Mouse (Mus musculus) liver, embryonic 11.5 days (tissue): ENCODE data around the gene Msrb3. TPM values are rescaled to one million over a fixed set of nuclear protein-coding genes. Genes with fewer than 3 reads are reported as not detected.

ENCODE experiments used
- ATAC-seq: fragments of 200-750 bp; cut with Nextera tagmentation; replicated peaks from 2 replicates; pipeline ENCODE4 v1.8.0; 2017; ENCODE audit warnings: moderate number of reproducible peaks, mild to moderate bottlenecking, moderate TSS enrichment, moderate library complexity; ENCODE audit not compliant: low FRiP score
- DNase-seq: peaks from one replicate; pipeline ENCODE4 v3.0.0-alpha.2; 2017; ENCODE audit warnings: low spot score
- H3K27ac ChIP-seq: fragments of 300-500 bp; sonication (generic); 2 replicates; pipeline ENCODE4 v1.5.1; 2014; ENCODE audit warnings: mild to moderate bottlenecking, low read depth, low read length, control low read depth
- H3K27me3 ChIP-seq: fragments of 300-500 bp; sonication (generic); replicated peaks from 2 replicates; pipeline ENCODE4 v1.6.1; 2014; ENCODE audit warnings: low read length, mixed read lengths; ENCODE audit not compliant: control insufficient read depth, insufficient read depth
- H3K36me3 ChIP-seq: fragments of 300-500 bp; sonication (generic); 2 replicates; pipeline ENCODE4 v1.6.1; 2014; ENCODE audit warnings: mild to moderate bottlenecking, low read length, moderate library complexity, mixed read lengths; ENCODE audit not compliant: control insufficient read depth, insufficient read depth
- H3K4me1 ChIP-seq: fragments of 300-500 bp; sonication (generic); replicated peaks from 2 replicates; pipeline ENCODE4 v1.6.1; 2014; ENCODE audit warnings: low read length, mixed read lengths; ENCODE audit not compliant: control insufficient read depth, insufficient read depth
- H3K4me2 ChIP-seq: fragments of 300-500 bp; sonication (generic); 2 replicates; pipeline ENCODE4 v1.6.1; 2014; ENCODE audit warnings: mild to moderate bottlenecking, control low read depth, moderate library complexity
- H3K4me3 ChIP-seq: fragments of 300-500 bp; sonication (generic); 2 replicates; pipeline ENCODE4 v1.5.1; 2014; ENCODE audit warnings: low read depth, low read length, control low read depth
- H3K9ac ChIP-seq: fragments of 300-500 bp; sonication (generic); 2 replicates; pipeline ENCODE4 v1.6.1; 2014; ENCODE audit warnings: low read depth, low read length, control low read depth
- H3K9me3 ChIP-seq: fragments of 300-500 bp; sonication (generic); 2 replicates; pipeline ENCODE4 v1.6.1; 2016; ENCODE audit warnings: low read length, inconsistent platforms, mixed read lengths; ENCODE audit not compliant: control insufficient read depth
- WGBS: fragments of 180-500 bp; shearing (Covaris S2); extraction: QIAGEN DNeasy Blood & Tissue Kit; methylation state at CpG from one replicate; pipeline ENCODE4 v1.1.7; 2014; 5-methylcytosine and 5-hydroxymethylcytosine counted together
- polyA plus RNA-seq: library from polyadenylated mRNA; unstranded; fragments of >200 nt; fragmentation: Nextera tagmentation; extraction: Ambion mirVana; gene quantifications from 2 replicates; pipeline ENCODE4 v1.2.1, GENCODE M21; 2014

Gene Msrb3
- polyA plus RNA-seq, 1 experiment from 2014 or later: 2.8 TPM

DNA sequence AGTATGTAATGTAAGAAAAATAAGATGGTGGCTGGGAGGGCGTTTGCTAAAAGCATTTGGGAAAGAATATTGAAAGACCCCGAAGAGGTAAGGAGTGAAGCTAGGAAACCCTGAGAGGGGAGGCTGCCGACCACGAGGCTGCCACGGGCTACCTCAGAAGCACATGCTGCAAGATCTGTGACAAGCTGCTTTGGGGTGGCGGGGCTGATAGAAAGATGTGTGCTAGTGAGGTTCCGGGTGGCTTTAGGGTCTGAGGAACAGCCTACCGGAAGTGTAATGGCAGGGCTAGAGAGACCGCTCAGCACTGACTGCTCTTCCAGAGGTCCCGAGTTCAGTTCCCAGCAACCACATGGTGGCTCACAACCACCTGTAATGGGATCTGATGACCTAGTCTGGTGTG lies 5.8 kb upstream of the Msrb3 start:
- Histone ChIP-seq H3K36me3 (no peaks in the 10 kb centered on the region), H3K4me3 (no peak overlapping the region), H3K4me1 (no peaks in the 10 kb centered on the region), H3K27me3 (peaks cover 9% of the 10 kb centered on the region), H3K9ac (no peak overlapping the region), H3K4me2 (no peak overlapping the region), H3K27ac (no peak overlapping the region), H3K9me3 (no peaks in the 10 kb centered on the region)
- 72% methylated on average over 10 of the region's 10 CpGs for WGBS
- DNase-seq (no peak), ATAC-seq (no peak)

- 58% methylated on average over 4 of the region's 4 CpGs for WGBS
These were observed 5.1 kb upstream of the Msrb3 start for GRCm38 (mm10) chr10:120903843-120904468.

DNA sequence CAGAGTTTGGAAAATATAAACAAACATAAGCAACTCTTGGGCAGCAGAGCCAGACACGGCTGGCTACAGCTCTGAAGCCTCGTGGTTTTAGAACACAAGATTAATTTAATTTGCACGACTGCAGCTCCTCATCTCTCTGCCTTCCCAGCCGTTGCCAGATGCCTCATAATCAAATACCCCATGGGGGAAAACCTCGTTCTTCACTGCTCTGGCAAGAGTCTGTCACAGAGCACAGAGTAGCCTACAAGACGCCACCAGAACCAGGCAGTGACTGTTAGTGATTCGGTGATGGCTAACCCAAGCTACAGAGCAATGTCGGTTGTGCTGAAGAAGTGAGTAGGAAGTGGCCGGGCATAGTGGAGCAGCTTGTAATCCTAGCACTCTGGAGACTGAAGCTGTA lies 2.8 kb upstream of the Msrb3 start:
- H3K36me3 ChIP-seq: no peaks in the 10 kb centered on the region
- no peaks in the 10 kb centered on the region for H3K9me3 ChIP-seq
- H3K4me1 ChIP-seq: no peaks in the 10 kb centered on the region
- WGBS: 53% methylated on average over 9 of the region's 9 CpGs
- no peak overlapping the region for H3K4me3 ChIP-seq
- H3K9ac ChIP-seq: no peak overlapping the region
- ATAC-seq: no peak
- H3K27ac ChIP-seq: no peak overlapping the region
- no peak overlapping the region for H3K4me2 ChIP-seq
- peaks cover 28% of the 10 kb centered on the region for H3K27me3 ChIP-seq
- DNase-seq: no peak

More at GRCm38 (mm10) chr10:120903843-120904468, 5.1 kb upstream of the Msrb3 start:
- H3K4me1 ChIP-seq: no peaks in the 10 kb centered on the region
- no peak; the same call in 1 of the 2 replicates for ATAC-seq
- peaks cover 12% of the 10 kb centered on the region for H3K27me3 ChIP-seq
- no peak overlapping the region for H3K4me2 ChIP-seq
- H3K9ac ChIP-seq: no peak overlapping the region
- H3K36me3 ChIP-seq: no peaks in the 10 kb centered on the region
- no peak overlapping the region for H3K27ac ChIP-seq
- H3K9me3 ChIP-seq: no peaks in the 10 kb centered on the region
- no peak overlapping the region for H3K4me3 ChIP-seq
- no peak for DNase-seq

DNA sequence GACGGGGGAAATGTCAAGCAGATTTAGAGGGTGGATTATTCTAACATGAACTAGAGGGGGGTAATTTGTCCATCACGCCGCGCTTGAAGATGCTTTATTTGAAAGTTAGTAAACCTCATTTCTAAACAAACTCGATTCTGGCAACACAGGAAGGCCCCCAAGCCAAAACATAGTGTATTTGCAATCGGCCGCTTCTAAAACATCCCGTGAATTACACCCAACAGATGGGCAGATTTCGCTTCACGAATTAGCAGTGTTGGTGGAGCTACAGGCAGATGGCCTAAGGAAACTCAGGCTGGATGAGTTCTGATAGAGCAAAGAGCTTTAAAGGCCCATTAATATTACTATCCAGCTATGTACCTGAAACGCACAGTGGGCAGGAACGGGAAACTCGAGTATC lies 1.2 kb upstream of the Msrb3 start:
- Histone ChIP-seq H3K4me1 (no peaks in the 10 kb centered on the region; the same call in 1 of the 2 replicates), H3K9ac (no peak overlapping the region), H3K4me3 (no peak overlapping the region), H3K36me3 (no peaks in the 10 kb centered on the region), H3K27ac (no peak overlapping the region), H3K4me2 (0 out of 2 replicates have a peak overlapping the region, but pooled peaks have one; percentile 13), H3K27me3 (peaks cover 28% of the 10 kb centered on the region), H3K9me3 (no peaks in the 10 kb centered on the region)
- DNase-seq (no peak), ATAC-seq (no peak)
- 63% methylated on average over 13 of the region's 13 CpGs for whole genome bisulfite sequencing

- no peaks in the 10 kb centered on the region for H3K9me3 ChIP-seq
- H3K4me2 ChIP-seq: peak overlapping the region; percentile 93
- peak; percentile 55 for DNase-seq
- H3K27me3 ChIP-seq: peaks cover 28% of the 10 kb centered on the region
- no peaks in the 10 kb centered on the region for H3K36me3 ChIP-seq
- WGBS: 1% methylated on average over 47 of the region's 49 CpGs
- H3K4me1 ChIP-seq: no peaks in the 10 kb centered on the region; the same call in 1 of the 2 replicates
- ATAC-seq: peak; percentile 35; the same call in 1 of the 2 replicates
- peak overlapping the region; percentile 59 for H3K9ac ChIP-seq
- peak overlapping the region; percentile 57 for H3K4me3 ChIP-seq
- H3K27ac ChIP-seq: no peak overlapping the region
These were observed 544 bp downstream of the Msrb3 start for GRCm38 (mm10) chr10:120898357-120898756.

DNA sequence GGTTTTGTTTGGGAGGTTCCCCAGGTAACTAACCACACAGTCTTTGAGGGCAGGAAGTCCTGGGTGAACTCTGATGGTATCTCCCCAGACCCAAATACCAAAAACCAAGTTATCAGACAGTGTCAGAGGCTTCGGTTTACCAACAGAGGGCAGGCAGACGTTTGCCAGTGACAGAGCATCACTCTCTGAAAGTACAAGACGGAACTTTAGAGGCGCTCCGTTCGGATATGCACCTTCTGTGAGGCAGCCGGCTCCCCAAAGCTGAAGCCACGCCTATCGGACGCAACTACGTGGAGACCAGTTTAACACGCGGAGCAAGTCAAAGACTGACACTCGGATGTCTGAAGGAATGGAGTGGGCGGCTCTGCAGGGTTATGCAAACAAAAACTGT lies 3.0 kb downstream of the Msrb3 start:
- no peak overlapping the region for H3K27ac ChIP-seq

DNA sequence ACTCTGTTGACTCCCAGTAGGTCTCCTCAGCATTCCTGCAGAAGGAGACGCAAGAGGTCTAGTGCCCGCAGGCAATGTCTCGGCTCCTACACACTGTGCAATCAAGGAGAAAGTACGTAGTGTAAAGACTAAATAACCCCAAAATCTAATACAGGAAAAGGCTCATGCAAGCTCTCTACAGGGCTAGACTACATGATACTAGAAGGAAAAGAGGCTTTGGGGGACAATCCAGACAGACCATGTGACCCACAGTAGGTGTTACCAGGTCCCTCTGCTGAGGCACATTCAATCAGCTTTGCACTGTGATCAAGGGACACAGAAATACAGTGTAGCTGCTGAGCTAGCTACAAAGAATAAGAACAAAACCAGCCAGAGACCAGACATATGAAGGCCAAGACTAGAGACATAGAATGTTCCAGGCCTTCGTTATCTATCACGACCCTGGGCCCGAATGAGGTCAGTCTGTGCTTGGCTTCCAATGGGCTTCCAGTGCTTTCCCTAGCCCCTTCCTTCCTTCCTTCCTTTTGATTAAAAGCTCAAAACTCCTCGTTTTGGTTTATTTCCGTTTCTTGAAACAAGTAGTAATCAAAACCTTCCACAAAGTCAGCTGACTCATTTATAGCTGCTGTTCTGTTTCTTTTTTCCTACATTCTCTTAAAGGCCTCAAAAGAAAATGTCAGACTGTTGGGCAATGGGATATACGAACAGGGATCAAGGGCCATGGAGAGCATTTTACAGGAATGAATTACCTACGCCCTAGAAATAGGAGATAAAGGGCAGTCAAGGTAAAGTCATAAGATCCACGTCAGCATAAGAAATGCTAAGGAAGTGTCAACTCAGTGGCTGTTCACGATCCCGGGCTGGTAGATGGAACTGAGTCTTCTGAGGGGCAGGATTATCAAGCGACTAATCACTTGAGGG lies 3.7 kb downstream of the Msrb3 start:
- WGBS: 57% methylated on average over 15 of the region's 15 CpGs
- Histone ChIP-seq H3K27ac (no peak overlapping the region), H3K36me3 (no peaks in the 10 kb centered on the region), H3K4me1 (no peaks in the 10 kb centered on the region; the same call in 1 of the 2 replicates), H3K4me3 (no peak overlapping the region), H3K9me3 (peaks cover 3% of the 10 kb centered on the region; the same call in 1 of the 2 replicates), H3K9ac (no peak overlapping the region), H3K27me3 (peaks cover 24% of the 10 kb centered on the region), H3K4me2 (peak overlapping the region; percentile 40)
- no peak for DNase-seq
- no peak for ATAC-seq

More for the DNA sequence above, 3.0 kb downstream of the Msrb3 start:
- no peaks in the 10 kb centered on the region for H3K36me3 ChIP-seq
- H3K4me2 ChIP-seq: peak overlapping the region; percentile 40
- H3K9ac ChIP-seq: no peak overlapping the region
- H3K4me1 ChIP-seq: no peaks in the 10 kb centered on the region; the same call in 1 of the 2 replicates
- 17% methylated on average over 15 of the region's 15 CpGs for WGBS
- no peaks in the 10 kb centered on the region for H3K9me3 ChIP-seq
- no peak overlapping the region for H3K4me3 ChIP-seq
- peaks cover 28% of the 10 kb centered on the region for H3K27me3 ChIP-seq
- 0 out of 2 replicates have a peak, but pooled peaks have one; percentile 25 for ATAC-seq
- DNase-seq: no peak

- no peak overlapping the region for H3K4me2 ChIP-seq
- peaks cover 3% of the 10 kb centered on the region; the same call in 1 of the 2 replicates for H3K9me3 ChIP-seq
- 74% methylated on average over 4 of the region's 4 CpGs for WGBS
- H3K27me3 ChIP-seq: peaks cover 16% of the 10 kb centered on the region
- no peak overlapping the region for H3K9ac ChIP-seq
- DNase-seq (no peak), ATAC-seq (no peak)
- H3K27ac ChIP-seq: no peak overlapping the region
- H3K4me3 ChIP-seq: no peak overlapping the region
- H3K36me3 ChIP-seq: no peaks in the 10 kb centered on the region
- no peaks in the 10 kb centered on the region; the same call in 1 of the 2 replicates for H3K4me1 ChIP-seq
These were observed 5.0 kb downstream of the Msrb3 start for GRCm38 (mm10) chr10:120893938-120894337.
